Mouse (Mus musculus) liver, postnatal 0 days (tissue): ENCODE measurements at regions not wholly inside any gene's neighbourhood (a gene's known extent, or its start where the extent isn't known, plus 50 kb on each side); places are given as distances from the start of the nearest gene placed in this dataset.

ENCODE experiments used
- CTCF ChIP-seq: sonication (generic); IDR thresholded peaks from 2 replicates; pipeline ENCODE4 v1.5.1; 2016; ENCODE audit warnings: antibody characterized with exemption, low read depth
- EP300 ChIP-seq: IDR thresholded peaks from 2 replicates; pipeline ENCODE4 v1.6.1; 2016; ENCODE audit warnings: antibody characterized with exemption, low read depth, mild to moderate bottlenecking

- TF ChIP-seq CTCF (no peak), EP300 (no peak)
Observed at GRCm38 (mm10) chr10:72923611-72924010, 175.5 kb upstream of the Pcdh15 start.
